Mouse (Mus musculus): ENCODE measurements around the gene Fto.

DNA sequence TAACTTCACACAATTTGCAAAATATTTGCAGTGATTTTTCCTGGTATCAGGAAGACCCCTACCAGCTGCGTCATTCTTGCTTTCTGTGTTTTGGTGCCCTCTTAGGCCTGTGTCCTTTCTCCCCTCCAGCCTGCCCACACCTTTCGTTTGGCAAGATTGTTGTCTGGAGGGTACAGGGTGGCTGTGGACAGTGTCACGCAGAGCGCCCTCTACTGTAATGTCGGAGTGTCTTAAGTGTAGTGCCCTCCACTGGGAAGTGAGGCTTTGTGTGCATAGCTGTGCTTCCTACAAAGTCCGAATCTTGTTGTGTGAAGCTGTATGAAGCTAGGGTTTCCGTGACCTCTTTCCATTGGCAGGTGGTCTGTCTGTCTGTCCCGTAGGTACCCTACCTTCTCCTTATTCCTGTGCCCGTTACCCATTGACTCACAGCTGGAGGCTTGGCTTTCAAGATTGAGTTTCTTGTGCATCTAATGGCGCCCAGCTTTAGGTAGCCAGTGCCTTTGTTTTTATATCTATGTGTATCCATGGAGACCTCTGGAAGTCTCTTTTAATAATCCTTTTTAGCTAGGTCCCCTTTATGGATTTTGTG lies 50.0 kb downstream of the Fto start:
- TF ChIP-seq CTCF (IDR thresholded peaks at IDR 0.05; ENCODE audit: borderline replicate concordance, extremely low read depth, insufficient read depth, insufficient read length) (no peak), POLR2A (IDR thresholded peaks at IDR 0.05; ENCODE audit: borderline replicate concordance, extremely low read depth, insufficient read depth, insufficient read length, poor library complexity, severe bottlenecking) (no peak)

Data from brain, embryonic 14.5 days (tissue).